Mouse (Mus musculus): ENCODE measurements around the gene Gm9376.

Gene Gm9376

DNA sequence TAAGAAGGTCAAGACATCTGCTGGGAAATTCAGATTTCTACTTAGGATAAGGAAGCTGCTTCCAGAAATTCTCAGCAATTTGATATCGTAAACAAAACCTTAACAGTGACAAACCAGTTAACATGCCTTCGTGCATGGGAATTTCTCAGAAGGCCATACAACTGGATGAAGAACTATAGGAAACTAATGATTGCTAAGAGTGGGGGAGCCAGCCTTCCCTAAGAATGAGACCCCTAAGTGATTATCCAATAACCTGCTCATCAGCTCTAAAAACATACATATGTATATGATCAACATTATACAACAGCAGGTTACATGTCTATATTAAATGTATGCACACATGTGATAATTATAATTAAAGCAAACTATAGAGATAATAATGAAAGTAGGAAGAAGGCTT lies at the start of gene Gm9376:
Gene Gm9376 (plus strand): TSS at position 301 of the 400 bp plus-strand sequence.
- CTCF ChIA-PET = no interaction called here

DNA sequence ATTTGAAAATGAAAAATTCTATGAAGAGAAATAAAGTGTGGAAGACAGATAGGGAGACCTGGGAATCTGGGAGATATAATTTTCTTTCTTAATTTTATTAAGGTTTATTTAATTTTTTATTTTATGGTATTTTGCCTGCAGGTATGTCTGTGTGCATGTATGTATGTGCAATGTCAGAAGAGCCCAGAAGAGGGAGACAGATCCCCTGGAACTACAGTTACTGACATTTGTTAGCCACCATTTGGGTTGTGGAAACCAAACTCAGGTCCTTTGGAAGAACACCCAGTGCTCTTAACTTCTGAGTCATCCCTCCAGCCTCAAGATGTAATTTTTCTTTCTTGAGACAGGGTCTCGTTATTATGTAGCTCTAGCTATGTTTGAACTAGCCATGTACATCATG lies 45.9 kb upstream of the Gm9376 start:
- CTCF ChIA-PET = no interaction called here

DNA sequence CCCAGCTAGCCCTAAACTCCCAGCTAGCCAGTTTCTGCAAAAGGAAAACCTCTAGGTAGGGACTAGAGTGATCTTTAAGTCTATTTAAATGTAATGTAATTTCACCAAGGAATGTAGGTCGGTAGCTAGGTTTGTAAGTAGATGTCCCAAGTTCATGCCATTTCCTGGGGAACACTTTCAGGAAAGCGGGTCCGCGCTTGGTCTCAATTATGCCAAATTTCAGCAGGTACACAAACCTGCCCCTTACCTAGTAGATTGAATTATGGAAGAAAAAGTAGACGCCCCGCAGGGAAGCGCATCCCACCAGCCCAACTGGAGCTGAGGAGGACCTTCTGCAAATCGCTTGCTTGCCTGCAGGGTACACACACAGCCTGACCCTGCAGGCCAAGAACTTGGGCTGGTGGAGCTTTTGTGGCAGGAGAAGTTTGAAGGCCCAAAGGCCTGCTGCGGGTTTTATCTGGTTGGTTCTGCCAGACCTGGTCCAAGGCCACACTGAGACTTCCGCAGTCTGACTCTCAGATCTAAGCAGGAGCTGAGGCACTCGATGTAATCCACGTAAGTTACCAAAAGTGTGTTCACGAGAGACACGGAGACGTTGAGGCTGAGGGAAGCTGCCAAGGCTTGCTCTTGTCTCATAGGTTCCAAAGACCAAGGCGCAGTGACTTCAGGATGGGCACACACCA lies 41.6 kb upstream of the Gm9376 start:
- CTCF ChIA-PET = no interaction called here

DNA sequence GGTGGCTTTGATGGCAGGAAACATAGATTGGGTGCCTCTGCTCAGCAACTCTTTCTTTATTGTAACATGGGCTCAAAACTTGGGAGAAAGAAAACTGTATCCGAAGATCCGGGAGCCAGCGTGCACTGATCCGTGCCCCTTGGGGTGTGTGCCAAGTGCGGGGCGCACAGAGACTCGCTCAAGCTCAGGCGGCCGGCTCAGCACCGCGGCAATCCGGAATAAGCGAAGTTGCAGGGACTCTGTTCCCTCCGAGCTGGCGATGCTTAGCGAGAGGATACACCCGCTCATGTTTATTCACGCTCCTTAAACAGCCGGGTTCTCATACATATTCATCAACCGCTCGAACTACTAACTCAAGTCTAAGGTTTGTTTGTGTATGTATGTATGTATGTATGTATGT lies 40.8 kb upstream of the Gm9376 start:
- CTCF ChIA-PET = no interaction called here

DNA sequence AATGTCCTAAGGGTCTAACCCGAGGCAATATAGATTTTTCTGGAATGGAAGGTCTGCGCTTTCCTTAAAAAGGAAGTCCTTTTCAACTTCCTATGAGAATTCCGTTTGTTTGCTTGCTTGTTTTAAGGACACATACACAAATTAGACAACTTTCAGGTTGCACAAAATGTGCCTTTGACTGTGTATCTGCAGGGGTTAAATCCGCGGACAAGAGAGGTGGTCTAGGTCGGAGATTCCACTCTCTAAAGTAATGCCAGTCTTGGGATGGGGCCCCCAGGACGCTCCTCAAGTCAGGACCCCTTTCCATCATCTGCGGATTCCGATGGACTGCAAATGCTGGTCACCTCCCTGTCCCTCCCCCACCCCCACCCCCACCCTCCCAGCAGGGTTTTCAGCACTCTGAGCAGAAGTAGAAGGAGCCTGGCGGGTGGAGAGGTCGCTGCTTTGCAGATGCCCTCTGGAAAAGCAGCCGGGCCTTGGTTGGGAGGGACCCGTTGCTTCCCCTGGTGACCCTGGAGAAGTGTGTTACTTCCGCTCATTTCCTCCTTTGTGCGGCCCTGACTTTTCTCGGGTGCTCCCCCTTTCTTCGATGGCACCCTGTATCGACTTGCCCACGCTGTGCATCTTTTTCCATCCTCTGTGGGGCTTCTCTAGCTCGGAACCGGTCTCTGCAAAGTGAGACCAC lies 40.1 kb upstream of the Gm9376 start:
- CTCF ChIA-PET = no interaction called here

DNA sequence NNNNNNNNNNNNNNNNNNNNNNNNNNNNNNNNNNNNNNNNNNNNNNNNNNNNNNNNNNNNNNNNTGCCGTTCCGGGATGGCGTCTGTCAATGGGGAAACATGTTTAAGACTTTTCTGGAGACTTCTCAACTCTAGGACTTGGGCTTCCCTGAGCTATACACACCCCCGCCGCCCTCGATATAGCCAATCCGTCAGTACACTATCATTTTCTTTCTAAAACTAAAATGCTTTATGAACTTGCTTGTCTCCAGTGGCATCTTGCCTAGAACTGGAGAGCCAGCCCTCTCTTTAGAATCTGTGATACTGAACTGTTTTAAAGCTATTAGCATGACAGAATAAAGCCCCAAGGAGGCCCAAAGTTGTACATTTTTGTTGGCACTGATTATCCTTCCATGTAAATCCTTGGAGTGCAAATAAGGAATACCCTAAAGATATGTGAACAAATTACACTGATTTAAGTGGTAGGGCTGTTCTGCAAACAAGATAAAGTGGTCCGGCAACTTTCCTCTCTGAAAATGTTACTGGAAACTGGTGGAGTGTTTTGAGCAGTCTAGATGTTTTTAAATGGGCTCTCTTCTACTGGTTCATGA lies 34.3 kb upstream of the Gm9376 start:
- CTCF ChIA-PET = no interaction called here

DNA sequence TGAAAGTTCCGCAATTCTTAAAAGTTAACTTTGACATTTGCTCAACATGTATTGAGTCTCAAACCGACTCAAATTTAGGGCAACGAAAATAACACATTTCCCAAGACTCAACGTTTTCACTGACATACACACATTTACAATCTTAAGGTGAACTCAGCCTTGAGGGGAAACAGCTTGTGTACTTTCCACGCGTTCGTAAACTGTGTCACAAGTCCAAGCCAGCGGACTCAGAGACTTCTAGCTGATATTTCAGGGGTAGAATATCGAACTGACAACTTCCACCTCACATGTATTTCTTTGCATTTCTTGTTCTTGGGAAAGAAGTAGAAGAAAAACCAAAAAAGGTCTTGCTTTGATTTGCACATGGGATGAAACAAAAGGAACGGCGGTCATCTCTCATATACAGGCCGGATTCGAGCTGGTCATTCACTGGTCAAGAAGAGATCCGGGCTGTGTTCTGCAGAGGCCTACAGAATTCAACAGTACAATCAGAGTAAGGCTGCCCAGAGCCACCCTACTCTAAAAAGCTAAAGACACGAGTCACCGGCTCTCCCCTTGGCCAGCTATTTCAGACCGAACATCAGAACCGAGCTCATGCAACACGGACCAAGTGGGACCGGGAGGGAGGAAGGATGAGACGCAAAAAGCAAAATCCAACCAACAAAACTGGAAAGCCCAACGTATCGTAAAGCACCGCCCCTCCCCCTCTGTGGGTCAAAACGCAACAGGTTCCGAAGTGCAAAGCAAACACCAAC lies 32.8 kb upstream of the Gm9376 start:
- CTCF ChIA-PET = interaction anchor here (0.7 kb wide), 1 partner anchor 91 kb away, joined by 3 read pairs; no protein-coding TSS in a partner anchor

DNA sequence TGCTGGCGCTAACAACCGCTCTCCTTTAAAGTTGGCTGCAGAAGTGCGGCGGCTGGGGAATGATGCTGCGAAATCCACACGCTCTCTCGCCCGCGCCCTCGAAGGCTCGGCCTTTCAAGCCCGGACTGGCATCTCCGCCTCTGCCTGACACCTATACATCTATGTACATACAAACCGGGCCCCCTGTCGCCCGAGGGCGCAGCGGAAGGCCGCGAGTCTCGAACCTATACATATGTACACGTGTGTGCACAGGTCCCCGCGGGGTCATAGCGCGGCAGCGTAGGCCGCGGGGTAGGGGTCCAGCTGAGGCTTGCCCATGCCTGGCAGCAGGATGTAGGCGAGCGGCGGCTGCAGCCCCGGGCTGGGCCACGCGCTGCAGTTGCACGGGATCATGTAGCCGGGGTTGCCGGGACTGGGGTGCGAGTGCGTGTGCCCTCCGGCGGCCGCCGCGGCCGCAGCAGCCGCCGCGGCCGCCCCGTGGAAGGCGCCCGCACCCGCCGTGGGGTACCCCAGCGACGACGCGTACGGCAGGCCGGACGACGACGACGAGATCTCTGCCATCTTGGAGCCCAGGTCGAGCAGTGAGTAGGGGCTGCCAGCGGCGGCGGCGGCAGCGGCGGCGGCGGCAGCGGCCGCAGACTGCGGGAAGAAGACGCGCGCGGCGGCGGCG lies 32.1 kb upstream of the Gm9376 start:
- CTCF ChIA-PET = no interaction called here

DNA sequence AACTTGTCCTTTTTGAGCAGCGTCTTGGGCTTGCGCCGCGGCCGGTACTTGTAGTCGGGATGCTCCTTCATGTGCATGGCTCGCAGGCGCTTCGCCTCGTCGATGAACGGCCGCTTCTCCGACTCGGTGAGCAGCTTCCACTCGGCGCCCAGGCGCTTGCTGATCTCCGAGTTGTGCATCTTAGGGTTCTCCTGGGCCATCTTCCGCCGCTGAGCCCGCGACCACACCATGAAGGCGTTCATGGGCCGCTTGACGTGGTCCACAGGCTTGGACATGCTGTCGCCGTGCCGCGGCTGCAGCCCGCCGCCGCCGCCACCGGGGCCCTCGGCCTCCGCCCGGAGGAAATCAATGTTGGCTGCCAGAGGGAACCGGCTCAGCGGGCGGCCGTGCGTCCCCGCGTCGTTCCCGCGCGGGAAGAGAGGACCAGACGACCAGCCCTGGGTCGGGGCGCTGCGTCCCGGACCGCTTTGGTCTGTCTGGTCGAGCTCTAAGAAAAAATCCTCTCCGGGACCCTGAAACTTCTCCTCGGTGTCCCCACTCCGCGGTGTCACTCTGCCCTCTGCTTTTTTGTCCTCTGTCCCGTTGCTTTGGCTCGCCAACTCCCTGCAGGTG lies 31.3 kb upstream of the Gm9376 start:
- CTCF ChIA-PET = no interaction called here

DNA sequence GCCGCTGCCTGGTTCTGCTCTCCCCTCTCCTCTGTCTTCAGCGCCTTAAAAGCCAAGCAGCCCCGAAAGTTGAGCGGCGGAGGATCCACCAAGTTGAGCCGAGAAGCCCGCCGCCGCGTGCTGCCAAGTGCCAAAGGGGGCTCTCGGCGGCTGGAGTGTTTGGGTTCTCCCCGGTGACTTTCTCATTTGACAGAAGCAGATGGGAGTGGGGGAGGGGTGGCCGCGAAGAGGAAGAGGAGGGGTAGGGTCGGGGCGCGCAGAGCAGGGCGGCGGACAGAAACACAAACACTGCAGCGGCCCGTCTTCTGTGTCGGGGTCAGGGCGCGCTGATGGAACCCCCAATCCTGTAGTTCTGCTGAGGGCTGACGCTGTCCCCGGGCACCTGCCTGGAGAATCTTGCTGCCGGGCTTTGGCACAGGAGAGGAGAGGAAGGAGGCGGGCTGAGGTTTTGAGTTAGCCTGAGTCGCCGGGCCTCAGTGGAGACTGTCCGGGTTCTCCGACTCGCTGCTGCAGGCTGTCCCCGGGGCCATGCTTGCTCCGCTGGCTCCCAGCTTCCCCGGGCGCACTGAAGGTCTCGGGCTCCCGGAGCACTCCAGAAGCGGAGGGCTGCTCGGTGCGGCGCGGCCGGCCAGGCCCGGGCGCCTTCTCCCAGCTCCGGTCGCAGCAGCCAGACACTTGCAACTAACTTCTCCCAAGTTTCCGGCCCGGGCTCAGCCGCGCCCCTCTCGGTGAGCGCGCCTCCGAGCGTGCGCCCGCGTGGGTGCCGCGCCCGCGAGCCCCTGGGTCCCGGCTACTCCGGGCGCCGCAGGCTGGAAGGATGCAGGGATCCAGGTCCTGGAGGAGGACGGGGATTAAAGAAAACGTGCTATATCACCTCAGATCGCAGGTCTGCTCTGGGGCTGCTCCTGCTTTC lies 30.5 kb upstream of the Gm9376 start:
- CTCF ChIA-PET = no interaction called here

DNA sequence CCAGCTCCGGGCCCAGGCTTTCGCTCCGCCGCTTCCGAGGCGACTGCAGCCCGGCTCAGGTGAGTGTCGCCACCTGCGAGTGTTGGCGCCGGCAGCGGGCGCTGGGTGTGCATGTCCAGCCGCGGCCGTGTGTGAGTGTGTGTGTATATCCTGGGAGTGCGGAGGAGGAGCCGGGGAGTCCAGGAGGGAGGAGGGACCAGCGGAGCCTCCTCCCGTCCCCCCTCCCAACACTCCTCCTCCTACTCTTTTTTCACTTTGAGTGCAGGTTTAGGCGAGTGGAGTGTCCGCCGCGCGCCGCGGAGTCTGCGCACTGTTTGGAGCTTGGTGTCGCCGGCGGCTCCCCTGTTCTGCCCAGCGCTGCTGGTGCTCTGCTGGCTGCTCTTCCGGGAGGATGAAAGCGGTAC lies 29.9 kb upstream of the Gm9376 start, which contains the start of gene Sox21:
Gene Sox21 (minus strand): TSS at position 145 of the 404 bp plus-strand sequence.
- CTCF ChIA-PET = no interaction called here

DNA sequence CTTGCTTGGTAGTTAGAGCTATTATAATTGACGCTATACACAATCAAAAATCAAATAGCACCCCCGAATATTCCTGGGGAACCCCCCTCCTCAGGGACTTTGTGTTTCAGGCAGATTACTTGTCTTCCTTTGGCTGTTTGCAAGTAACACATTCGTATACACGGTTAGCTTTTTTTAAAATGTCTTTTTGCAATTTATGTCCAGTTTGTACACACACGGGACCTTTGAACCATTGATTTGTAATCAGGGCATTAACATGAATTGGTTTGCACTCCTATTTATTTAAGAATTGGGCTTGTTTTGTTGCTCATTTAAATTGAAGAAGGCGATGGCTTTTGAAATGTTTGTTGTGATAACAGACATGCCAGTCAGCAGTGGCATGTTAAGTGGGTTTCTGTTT lies 29.0 kb upstream of the Gm9376 start:
- CTCF ChIA-PET = no interaction called here

DNA sequence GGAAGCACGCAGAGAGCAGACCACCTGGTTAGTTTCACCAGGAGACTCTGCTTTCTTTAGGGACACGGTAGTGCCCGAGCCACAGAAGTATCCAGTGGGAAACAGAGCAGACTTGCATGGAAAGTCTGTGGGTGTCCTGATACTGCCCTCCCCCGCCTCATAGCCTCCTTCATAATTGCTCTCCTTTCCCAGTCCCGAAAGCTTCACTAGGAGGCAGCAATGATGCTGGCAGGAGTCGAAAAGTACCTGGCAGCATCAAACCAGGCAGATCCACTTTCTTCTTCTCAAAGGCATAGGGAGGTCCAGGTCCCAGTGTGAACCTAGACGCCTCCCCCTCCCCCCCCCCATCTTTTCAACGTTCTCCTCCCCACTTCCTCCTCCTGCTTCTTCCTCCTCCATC lies 27.4 kb upstream of the Gm9376 start:
- CTCF ChIA-PET = no interaction called here

DNA sequence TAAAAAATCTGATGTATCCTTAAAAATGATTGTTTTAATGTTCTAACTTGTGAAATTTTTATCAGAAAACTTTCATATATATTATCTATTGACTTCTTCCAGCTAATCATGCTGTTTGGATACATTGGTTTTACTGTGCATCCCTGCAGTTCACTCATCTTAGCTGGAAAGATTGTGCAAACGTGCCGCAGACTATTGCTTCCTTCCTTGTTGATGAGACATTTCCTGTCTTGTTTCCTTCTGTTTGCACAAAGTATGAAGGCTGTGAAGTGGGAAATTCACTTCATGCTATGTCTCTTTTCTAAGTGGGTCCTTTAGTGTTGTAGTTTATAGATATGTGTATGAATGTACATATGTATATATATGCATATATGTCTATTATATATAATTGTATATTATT lies 25.3 kb upstream of the Gm9376 start:
- CTCF ChIA-PET = no interaction called here

DNA sequence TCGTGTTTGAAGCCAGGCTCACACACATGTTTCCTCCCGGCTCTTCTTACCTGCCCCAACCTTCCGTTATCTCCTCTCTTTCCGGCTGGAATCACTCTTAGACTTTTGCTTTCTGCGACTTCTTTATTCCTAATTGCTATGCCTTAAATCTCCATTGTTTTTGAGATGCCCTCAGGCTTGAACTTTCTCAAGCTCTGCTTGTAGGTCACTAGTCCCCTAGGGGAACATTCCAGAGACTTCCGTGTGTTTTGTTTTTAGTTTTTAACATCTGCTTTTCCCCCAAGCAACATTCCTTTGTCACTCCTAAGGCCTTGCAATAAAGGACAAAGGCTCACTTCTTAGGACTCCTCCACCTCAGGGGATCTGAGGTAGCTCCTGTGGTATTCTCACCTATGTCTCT lies 13.4 kb upstream of the Gm9376 start:
- CTCF ChIA-PET = no interaction called here

DNA sequence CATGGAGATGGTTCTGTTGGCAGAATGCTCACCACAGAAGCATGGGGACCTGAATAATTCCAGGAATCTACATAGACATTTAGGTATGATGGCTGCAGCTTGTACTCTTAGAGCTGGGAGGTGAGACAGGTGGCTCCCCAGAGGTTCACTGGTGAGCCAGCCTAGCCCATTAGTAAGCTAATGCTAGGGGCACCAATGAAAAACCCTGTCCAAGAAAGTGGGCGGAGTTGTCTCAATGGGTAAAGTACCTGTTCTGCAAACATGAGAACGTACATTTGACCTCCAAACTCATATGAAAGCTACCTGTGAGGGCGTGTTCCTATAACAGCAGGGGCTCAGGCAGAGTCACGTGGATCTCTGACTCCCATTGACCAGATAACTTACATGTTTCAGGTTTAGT lies 2.1 kb downstream of the Gm9376 start:
- CTCF ChIA-PET = no interaction called here

DNA sequence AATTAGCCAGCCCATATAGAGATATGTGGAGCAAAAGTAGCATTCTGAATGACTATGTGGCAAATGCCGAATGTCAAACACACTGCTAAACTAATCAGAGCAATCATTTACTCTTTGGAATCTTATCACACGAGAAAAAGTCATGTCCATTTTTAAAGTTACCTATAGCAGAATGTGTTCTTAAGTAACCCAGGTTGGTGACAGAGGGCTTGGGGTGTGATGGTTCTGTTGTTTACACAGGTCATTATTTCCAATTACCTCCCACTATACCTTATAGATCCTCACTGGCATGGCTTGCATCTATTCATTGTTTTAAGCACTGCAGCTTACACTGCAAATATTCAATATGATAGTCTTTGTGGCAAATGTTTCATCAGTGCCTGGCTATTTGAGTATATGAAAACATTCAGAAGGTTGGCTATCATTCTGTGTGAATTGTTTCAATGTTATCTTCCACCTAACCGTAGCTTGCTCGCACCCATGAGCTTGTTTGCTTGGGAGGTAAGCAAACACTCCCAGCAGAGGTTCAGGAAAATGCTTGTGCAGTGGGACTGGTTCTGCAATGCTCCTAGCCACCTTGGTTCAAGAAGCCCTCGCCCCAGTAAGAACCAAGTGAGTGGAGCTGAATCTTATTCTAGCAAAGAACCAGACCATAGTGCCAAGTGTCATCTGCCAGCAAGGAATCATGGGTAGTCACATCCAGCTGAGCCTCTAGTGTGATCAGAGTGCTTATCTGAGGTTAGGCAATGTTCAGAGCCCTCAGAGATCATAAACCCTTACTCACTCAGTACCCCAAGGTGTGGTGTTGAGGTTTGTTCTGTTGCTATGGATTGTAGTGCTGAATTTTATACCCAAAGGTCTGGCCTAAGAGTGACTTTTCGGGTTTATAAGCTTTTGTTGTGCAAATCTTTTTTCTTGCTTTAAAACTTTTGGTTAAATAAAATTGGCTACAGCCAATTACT lies 6.1 kb downstream of the Gm9376 start:
- CTCF ChIA-PET = no interaction called here

DNA sequence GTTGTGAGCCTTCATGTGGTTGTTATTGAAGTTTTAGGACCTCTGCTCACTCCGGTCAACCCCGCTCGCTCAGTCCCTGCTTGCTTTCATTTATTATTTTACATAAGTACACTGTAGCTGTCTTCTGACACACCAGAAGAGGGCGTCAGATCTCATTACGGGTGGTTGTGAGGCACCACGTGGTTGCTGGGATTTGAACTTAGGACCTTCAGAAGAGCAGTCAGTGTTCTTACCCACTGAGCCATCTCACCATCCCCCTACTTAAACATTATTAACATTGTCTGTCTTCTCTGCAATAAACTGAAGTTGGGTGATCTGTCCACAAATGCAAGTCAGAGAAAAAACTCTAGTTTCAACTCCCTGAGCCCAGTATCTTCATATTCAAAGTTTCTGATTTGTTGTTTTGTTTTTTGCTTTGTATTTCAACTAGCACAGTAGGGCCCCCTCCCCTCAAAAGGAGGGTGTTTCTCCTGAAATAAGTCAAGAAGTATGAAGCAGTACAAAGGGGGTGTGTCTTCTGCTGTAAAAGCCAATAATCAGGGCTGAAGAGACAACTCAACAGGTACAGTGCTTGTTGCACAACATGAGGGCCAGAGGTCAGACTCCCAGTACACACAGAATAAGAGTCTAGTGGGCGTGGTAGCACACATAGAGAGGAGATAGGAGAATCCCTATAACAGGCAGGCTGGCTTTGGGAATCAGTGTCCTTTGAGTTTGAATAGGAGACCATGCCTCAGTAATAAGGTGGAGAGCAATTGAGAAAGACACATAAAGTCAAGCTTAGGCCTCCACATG lies 11.1 kb downstream of the Gm9376 start:
- CTCF ChIA-PET = no interaction called here

DNA sequence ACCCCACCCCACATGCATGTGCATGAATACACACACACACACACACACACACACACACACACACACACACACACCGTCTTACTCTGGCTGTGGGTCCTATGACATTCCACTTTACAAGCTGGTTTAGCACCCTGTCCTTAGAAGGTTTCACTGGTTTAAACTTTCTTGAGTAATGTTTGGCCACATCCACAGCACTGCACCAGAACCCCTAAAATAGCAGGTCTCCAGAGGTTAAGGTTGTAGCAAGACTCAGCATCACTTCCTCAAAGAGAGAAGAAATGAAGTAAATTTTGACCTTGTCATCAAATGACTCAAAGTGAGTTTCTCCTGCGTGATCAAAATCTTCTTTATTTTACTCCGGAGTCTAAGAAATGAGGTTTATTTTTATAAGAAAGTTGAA lies 15.5 kb downstream of the Gm9376 start:
- CTCF ChIA-PET = no interaction called here
